Mouse (Mus musculus) right cerebral cortex, adult 18-20 months (tissue): ENCODE data around the gene Nptxr.
A peak's percentile ranks its signal among the peaks of the same experiment; 100 is the strongest.

Source experiments
- DNase-seq: peaks from one replicate; pipeline ENCODE4 v3.0.0; 2022; ENCODE audit warnings: mixed read lengths

The Nptxr gene

DNA sequence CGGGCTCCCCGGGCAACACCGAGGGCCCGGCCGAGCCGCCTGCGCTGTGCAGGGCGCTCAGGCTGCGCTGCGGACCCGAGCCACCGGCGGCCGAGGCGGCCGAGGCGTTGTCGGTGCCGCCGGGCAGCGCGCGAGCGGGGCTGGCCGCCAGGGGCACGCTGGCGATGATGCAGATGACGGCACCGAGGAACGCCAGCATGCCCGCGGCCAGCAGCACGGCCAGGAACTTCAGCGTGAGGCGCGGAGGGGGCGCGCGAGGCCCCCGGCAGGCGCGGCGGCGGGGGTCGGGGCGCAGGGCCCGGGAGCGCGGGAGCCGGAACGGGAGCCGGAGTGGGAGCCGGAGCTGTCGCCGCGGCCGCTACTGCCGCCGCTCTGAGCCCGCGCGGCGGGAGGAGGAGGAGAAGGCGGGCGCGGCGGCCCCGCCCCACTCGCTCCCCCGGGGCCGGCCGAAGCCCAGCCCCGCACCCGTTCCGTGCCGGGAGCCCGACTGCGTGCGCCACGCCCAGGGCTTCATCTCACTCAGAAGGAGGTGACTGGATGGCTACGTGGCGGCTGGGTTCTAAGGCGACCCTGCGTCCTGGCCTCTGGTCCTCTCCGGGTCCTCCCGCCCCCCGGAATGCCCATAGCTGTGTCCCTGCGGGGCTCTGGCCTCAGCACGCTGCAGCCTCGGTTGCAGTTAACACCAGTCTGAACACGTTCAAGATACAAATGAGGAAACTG is at the start of gene Nptxr:
Gene Nptxr (minus strand): TSS at position 415 of the 720 bp plus-strand sequence.
- DNase-seq, result peak; percentile 79

DNA sequence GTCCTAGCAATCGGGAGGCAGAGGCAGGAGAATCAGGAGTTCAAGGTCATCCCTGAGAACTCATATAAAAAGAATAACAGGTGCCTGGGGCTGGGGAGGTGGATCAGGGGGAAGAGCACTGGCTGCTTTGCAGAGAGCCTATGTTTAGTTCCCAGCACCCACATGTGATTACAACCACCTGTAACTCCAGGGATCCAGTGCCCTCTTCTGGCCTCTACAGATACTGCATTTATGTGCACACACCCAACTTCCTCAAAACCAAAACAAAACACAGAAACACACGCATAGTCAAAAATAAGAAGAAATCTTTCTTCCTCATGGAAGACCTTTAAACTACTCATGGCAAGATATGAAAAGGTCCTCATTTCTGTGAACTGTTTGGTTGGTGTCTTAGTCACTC is 45.6 kb upstream of the Nptxr start:
- no peak for DNase-seq

DNA sequence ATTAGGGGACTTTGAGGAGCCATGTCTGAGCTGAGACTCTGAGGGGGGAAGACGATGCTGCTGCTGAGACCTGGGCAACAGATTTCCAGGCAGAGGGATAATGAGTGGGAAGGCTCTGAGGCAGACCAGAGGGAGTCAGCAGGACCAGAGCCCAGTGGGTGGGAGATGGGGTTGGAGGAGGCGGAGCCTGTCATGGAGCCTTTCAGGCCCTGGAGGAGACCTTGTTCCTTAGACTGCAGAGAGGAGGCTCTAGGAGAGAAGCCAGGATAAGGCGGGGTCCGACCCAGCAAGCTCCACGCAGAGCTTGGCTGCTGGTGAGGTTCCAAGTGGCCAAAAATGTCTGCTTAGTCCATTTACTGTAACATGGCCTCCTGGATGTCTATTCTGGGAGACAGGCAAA is 42.5 kb upstream of the Nptxr start:
- DNase-seq, result peak; percentile 43

DNA sequence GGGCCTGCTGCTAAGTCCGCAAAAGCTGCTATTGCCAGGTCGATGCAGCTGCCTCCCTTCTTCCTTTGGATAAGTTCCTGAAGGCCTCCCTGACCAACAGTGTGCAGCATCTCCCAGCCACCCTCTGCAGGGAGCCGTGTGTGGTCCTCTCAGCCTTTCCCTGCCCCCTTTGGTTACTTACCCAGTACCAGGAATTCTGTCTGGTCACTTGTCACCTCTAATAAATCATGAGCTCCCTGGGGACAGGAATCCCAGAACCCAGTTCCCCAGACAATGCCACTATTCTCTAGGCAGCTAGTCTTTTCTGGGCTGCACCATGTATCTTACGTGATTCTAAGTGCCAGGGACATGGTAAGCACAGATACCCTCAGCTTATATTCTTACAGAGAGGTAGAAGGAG is 41.4 kb upstream of the Nptxr start:
- DNase-seq, result no peak

DNA sequence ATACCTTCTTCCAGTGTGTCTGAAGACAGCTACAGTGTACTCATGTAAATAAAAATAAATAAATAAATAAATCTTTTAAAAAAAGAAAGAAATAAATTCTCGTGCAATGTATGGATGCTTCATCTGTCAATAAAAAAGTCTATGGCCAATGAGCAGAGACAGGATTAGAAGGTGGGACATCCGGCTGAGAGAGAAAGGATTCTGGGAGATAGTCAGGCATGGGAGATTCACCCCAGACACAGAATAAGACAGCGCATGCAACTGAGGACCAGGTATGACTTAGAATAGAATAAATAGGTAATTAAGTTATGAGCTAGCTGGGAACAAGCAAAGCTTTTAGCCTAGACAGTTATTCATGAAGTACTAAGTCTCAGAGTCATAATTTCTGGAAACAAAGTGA is 38.4 kb upstream of the Nptxr start:
- DNase-seq, result no peak

DNA sequence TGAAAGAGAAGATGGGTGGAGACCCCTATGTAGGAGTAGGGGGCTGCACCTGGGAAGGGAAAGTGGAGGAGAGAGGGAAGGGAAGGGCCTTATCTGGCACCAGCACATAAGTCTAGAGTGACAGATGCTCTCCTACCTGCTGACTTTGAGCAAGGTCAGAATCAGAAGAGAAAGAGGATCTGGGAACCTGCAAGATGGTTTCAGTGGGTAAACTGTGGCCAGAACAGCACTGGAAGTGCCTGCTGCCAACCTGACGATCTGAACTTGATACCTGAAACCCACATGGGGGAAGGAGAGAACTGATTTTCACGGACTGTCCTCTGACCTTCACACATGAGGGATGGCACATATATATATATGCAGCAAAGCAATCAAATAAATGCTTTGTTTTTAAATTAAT is 35.7 kb upstream of the Nptxr start:
- no peak for DNase-seq

- DNase-seq, result no peak
Measured at GRCm38 (mm10) chr15:79834881-79835260, 30.3 kb upstream of the Nptxr start.

DNA sequence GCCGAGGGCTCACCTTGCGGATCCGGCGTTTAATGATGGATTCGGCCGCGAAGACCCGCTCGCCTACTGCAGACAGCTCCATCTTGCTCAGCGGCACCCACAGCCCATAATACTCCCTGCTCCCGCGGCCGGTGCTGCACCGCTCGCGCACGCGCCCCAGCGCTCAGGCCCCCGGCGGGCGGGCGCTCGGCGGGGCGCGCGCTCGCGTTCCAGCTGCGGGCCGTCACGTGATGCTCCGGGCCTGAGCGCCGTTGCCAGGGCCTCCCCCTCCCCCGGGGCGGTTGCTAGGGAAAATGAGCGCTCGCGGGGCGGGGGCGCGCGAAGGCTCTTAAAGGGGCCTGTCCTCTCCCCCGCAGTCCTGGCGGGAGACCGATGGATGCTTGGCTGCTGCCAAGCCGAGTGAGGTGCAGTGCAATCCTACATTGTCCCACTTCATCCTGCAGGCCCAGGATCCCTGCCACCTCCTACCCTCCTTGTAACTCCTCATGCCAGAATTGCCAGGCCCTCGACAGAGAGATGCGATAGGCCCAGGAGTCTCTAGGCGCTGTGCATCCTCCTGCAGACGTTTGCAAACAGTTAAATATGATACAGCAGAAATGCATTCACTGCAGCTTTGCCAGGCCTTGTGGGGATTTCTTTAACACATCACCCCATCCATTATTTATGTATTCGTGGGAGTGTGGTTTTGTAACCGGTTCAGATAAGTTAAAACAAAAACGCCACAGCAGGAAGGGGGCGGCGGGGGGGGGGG is 29.7 kb upstream of the Nptxr start, which contains the start of the genes Npcd and Cbx6:
Gene Npcd (minus strand): TSS at position 108 of the 751 bp plus-strand sequence.
Gene Cbx6 (minus strand): TSS at position 559 of the 751 bp plus-strand sequence.
- DNase-seq, result peak; percentile 99

- peak; percentile 26 for DNase-seq
Measured at GRCm38 (mm10) chr15:79833251-79834050, 28.9 kb upstream of the Nptxr start.

DNA sequence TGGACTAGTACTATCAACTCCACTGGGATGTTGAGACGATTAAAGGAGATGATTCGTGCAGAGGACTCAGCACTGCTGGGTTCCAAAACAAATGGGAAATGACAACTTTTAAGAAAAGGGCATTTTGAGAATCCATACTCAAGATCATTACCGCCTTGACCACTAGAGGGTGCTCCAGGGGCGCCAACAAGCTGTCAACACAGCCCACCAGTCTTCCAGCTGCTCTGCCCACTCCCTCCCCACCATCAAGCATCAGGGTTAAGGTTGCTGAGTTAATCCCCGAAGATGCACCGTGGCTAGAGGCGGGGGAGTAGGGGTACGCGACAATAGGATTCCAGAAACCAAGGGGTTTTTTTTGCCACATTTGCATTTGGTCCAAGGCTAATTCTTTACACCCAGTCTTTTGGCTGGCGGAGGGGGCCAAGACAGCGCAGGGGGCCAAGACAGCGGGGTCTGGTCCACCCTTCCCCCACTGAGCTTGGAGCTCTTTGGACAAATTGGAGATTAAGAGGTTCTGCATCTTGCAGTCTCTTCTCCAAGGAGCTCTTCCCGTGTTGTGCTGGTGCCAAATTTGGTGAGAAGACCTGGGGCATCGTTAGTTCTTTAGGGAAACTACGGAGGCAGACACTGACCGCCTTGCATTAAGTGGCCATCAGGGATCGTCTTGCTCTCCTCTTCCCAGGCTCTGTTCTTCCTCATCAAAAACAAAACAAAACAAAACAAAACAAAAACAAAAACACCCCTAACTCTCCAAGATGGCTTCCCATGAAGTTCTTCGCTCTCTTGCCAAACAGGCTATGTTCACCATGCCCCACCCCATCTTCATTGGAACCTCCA is 27.7 kb upstream of the Nptxr start:
- DNase-seq, result peak; percentile 84

DNA sequence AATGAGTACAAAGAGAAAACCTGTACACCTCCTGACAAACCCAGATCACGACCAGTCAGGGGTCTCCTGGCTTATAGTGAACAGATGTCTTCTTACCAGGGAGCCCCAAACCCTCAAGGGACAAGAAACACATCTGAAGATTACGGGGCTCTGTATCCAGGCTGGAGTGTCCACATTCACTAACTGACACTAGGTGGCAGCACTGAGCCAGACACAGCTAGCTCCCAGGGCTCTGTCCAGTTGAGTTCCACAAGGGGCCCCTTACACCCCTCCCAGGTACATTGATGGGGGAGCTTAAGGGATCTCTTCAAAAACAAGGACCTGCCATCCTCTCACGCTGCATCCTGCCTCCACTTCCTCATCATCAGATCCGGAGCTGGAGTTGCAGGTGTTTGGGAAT is 25.8 kb upstream of the Nptxr start:
- DNase-seq, result peak; percentile 83

DNA sequence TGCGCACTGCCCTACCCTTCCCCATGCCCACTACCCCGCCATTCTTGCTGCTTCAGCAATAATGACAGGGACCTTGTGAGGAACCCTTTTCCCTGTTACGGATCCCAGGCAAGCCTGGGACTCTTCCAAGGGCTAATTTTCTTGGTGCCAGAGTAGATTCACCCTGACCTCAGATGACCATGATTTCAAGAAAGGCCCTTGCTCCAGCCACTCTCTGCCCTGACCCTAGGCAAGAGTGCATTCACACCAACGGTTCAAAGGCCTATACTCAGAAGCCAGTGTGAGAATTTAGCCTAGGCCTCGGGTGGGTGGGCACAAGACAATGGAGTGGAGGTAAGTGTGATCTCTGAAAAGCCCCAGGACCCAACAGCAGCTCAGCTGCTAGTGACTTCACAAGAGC is 24.9 kb upstream of the Nptxr start:
- no peak for DNase-seq

- no peak for DNase-seq
Measured at GRCm38 (mm10) chr15:79828366-79829035, 23.9 kb upstream of the Nptxr start.

DNA sequence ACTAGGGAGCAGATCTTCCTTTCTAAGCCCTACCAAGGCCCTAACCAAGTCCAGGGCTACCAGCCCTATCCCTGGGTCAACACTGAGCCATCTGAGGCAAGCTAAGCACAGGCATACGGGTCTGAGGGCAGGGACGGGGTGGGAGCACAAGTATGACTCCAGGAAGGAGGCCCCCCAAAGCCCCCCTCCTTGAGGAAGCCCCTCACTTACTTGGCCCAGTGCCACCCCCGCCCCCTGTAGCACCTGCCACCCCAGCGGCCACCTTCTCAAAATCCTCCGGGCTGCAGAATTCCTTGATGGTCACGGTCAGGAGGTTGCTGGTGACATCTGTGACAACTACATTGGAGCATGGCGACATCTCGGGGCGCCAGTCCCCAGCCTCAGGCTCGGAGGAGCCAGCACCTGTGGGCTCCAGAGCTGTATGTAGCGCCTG is 23.2 kb upstream of the Nptxr start:
- no peak for DNase-seq

GRCm38 (mm10) chr15:79827061-79827777 is 22.7 kb upstream of the Nptxr start:
- DNase-seq, result no peak

DNA sequence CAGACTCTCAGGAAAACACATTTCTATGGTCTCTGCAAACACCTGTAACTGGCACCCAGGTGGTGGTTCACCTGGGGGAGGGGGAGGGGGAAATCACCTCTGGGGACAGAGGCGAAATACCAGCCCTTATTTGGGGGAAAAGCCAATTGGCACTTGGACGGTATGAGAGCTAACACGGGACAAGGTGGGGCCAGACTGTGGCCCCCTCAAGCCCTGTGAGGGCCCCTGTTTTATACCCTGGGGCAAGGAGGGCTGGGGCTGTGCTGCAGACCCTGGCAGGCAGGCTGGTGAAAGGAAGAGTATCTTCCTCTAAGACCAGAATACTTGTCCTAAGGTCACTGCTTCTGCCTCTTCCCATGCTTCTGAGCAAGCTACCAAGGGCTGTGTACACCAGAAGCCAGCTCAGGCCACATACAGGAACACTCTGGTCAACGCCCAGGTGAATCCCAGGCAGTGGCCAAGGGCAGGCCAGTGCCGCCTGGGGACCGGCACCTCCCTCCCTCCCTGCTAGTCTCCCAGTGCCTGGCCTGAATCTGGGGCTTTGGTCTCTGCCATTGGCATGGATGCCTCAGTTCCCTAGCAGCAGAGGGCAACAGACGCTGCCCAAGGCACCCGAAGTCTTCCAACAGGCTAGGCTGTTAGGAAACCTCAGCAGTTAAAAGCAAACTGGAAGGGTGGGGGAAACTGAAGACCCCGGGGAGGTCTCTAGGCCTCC is 21.8 kb upstream of the Nptxr start:
- DNase-seq, result no peak

- no peak for DNase-seq
Measured at GRCm38 (mm10) chr15:79825146-79825825, 20.7 kb upstream of the Nptxr start.

DNA sequence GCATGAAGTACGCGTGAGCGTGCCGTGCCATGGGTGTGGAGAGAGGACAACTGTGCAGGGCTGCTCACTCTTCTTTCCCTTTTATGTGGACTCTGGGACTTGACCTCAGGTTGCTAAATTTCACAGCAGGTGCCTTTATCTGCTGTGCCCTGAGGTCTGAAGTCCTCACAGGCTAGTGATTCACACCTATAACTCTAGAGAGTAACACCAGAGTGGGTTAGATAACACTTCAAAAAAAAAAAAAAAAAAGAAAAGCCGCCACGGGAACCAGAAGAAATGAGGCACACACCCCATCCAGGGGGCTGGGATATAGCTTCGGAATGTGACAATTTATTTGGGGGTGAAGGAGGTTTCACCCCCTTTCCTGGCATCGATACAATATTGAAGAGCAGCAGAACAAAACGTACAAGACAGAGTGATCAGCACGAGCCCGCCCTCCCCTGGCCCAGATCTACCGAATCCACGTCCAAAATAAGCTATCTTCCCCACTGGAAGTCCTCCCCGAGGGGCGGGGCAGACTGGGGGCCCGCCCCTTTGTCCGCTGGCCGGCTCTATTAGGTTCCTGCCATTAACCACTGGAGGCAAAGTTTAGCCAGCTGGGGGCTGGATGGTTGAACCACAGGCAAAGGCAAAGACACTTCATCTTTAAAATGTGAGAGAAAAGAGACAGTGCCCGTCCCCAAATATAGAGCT is 19.2 kb upstream of the Nptxr start:
- no peak for DNase-seq
